8 mouse cellular contexts compared by ENCODE assay signal in genomic region chr3:59321278-59321876, GRCm38 (mm10). TPM values are rescaled to one million over a fixed set of nuclear protein-coding genes. Genes with fewer than 3 reads are reported as not detected.
A peak's percentile ranks its signal among the peaks of the same experiment; 100 is the strongest.
DNase-seq lines count a peak whose midpoint lies in the region; ATAC-seq and TF ChIP-seq lines count a peak whose summit lies in the region.

No protein-coding gene starts in this region.

- ATAC-seq in activated CD4-positive, CD25-positive, alpha-beta regulatory T cell, adult 4 months: peak; percentile 52
- peak; percentile 61; the same call in 1 of the 2 replicates for ATAC-seq in midbrain, embryonic 14.5 days (ENCODE audit: low FRiP score, low TSS enrichment)
- 0 out of 2 replicates have a peak, but pooled peaks have one; percentile 35 for ATAC-seq in stomach, postnatal 0 days (ENCODE audit: low FRiP score, low TSS enrichment)

- H3K4me2 ChIP-seq in midbrain, embryonic 14.5 days (ENCODE audit: low read length): no peak overlapping the region
- H3K4me2 ChIP-seq in stomach, postnatal 0 days (replicated peaks; ENCODE audit: low read depth): no peak overlapping the region

- intact Hi-C loops in heart, postnatal 36 days (cut with DNase I): loop anchor here (5.0 to 10.0 kb wide), 2 partner anchors 423 to 791 kb away; no protein-coding TSS in a partner anchor

- peak; percentile 65 for DNase-seq in layer of hippocampus, adult 11-12 months (ENCODE audit: low spot score)
- DNase-seq in layer of hippocampus, adult 9-11 months: no peak
- peak; percentile 55 to 68 for DNase-seq in cerebellum, postnatal 4 days (ENCODE audit: low spot score in 2 of 2)
- peak; percentile 40 to 61 for DNase-seq in heart, postnatal 36 days
- DNase-seq in layer of hippocampus, postnatal 10 days (ENCODE audit: low spot score in 2 of 2): peak; percentile 62 to 69
- peak; percentile 86 for DNase-seq in midbrain, embryonic 14.5 days
- peak; percentile 54 for DNase-seq in stomach, postnatal 0 days (ENCODE audit: low spot score)

- no peak overlapping the region for H3K4me3 ChIP-seq in midbrain, embryonic 14.5 days (replicated peaks; ENCODE audit: low read depth, low read length)
- no peak overlapping the region for H3K4me3 ChIP-seq in stomach, postnatal 0 days (ENCODE audit: low read depth, low read length)

- no peaks in the 10 kb centered on the region for H3K27me3 ChIP-seq in midbrain, embryonic 14.5 days (ENCODE audit: control insufficient read depth, insufficient read depth, low read length)
- H3K27me3 ChIP-seq in stomach, postnatal 0 days (ENCODE audit: control insufficient read depth, insufficient read depth, low read length): no peaks in the 10 kb centered on the region

- peak; percentile 84 for TF ChIP-seq CTCF in stomach, postnatal 0 days (IDR thresholded peaks at IDR 0.05; ENCODE audit: low read depth)

- H3K9me3 ChIP-seq in midbrain, embryonic 14.5 days (ENCODE audit: control insufficient read depth, low read length): no peaks in the 10 kb centered on the region
- no peaks in the 10 kb centered on the region for H3K9me3 ChIP-seq in stomach, postnatal 0 days (ENCODE audit: control insufficient read depth, low read length)

- H3K4me1 ChIP-seq in midbrain, embryonic 14.5 days (ENCODE audit: control insufficient read depth, insufficient read depth, low read length): no peaks in the 10 kb centered on the region
- no peaks in the 10 kb centered on the region for H3K4me1 ChIP-seq in stomach, postnatal 0 days (replicated peaks; ENCODE audit: control insufficient read depth, insufficient read depth)

- no peak for TF ChIP-seq EP300 in stomach, postnatal 0 days (optimal IDR thresholded peaks at IDR 0.05)

- H3K36me3 ChIP-seq in midbrain, embryonic 14.5 days (ENCODE audit: control insufficient read depth, insufficient read depth, low read length): no peaks in the 10 kb centered on the region
- H3K36me3 ChIP-seq in stomach, postnatal 0 days (ENCODE audit: control insufficient read depth, insufficient read depth, low read length): no peaks in the 10 kb centered on the region; the same call in 1 of the 2 replicates

- WGBS in midbrain, embryonic 14.5 days: 53% methylated on average over 7 of the region's 7 CpGs
- WGBS in stomach, postnatal 0 days: 44% methylated on average over 7 of the region's 7 CpGs

- H3K27ac ChIP-seq in midbrain, embryonic 14.5 days (replicated peaks; ENCODE audit: low read depth, low read length): no peak overlapping the region
- H3K27ac ChIP-seq in stomach, postnatal 0 days (replicated peaks): no peak overlapping the region

- no peak overlapping the region for H3K9ac ChIP-seq in midbrain, embryonic 14.5 days (replicated peaks; ENCODE audit: low read length)
- no peak overlapping the region for H3K9ac ChIP-seq in stomach, postnatal 0 days (ENCODE audit: low read length)

RNA-seq across cellular contexts. Expression of gene Igsf10, which starts 22.8 kb away (rescaled TPM):
- not detected for polyA plus RNA-seq in activated CD4-positive, CD25-positive, alpha-beta regulatory T cell, adult 4 months (2017; shearing (Covaris generic))
- total RNA-seq in heart, postnatal 36 days (2021): 1 to 10 TPM; 2.9 to 3.0 TPM
- total RNA-seq in layer of hippocampus, postnatal 10 days (2021): 1 to 10 TPM; 4.9 to 5.6 TPM
- 2.9 and 3.5 TPM in 2 replicates for polyA plus RNA-seq in midbrain, embryonic 14.5 days (2014; fragmentation: Nextera tagmentation; extraction: Ambion mirVana)
- 3.2 and 4.5 TPM in 2 replicates for polyA plus RNA-seq in stomach, postnatal 0 days (2015; fragmentation: Nextera tagmentation; extraction: Ambion mirVana)

RNA-seq across cellular contexts. Expression of gene P2ry12, which starts 58.7 kb away (rescaled TPM):
- polyA plus RNA-seq in activated CD4-positive, CD25-positive, alpha-beta regulatory T cell, adult 4 months (2017; shearing (Covaris generic)): under 1 TPM in 1 of 2 experiments, not detected in 1; 0.79 TPM
- total RNA-seq in heart, postnatal 36 days (2021): 1 to 10 TPM; 2.3 to 2.6 TPM
- total RNA-seq in layer of hippocampus, postnatal 10 days (2021): 10 to 100 TPM; 52.7 to 54.8 TPM
- polyA plus RNA-seq in midbrain, embryonic 14.5 days (2014; fragmentation: Nextera tagmentation; extraction: Ambion mirVana): 4.5 and 5.6 TPM in 2 replicates
- 2.9 and 3.0 TPM in 2 replicates for polyA plus RNA-seq in stomach, postnatal 0 days (2015; fragmentation: Nextera tagmentation; extraction: Ambion mirVana)
